Mouse (Mus musculus) liver, embryonic 16.5 days (tissue): ENCODE measurements around the gene Gm11568. TPM values are rescaled to one million over a fixed set of nuclear protein-coding genes. Genes with fewer than 3 reads are reported as not detected.
"Not testable (repeated sequence)": the region's sequence is repeated elsewhere in the genome, so short reads cannot be mapped to it uniquely, and the experiment has no call there.

Experiments used
- ATAC-seq: fragments of 200-750 bp; cut with Nextera tagmentation; 2 replicates; pipeline ENCODE4 v1.8.0; 2017; ENCODE audit warnings: low read depth, mild to moderate bottlenecking, moderate number of reproducible peaks, moderate library complexity
- H3K27ac ChIP-seq: fragments of 300-500 bp; sonication (generic); 2 replicates; pipeline ENCODE4 v1.5.1; 2014; ENCODE audit warnings: mild to moderate bottlenecking, low read length
- H3K27me3 ChIP-seq: fragments of 300-500 bp; sonication (generic); 2 replicates; pipeline ENCODE4 v1.6.1; 2014; ENCODE audit warnings: low read depth, low read length, mixed read lengths; ENCODE audit not compliant: control insufficient read depth, insufficient read depth
- H3K36me3 ChIP-seq: fragments of 300-500 bp; sonication (generic); 2 replicates; pipeline ENCODE4 v1.6.1; 2014; ENCODE audit warnings: mild to moderate bottlenecking; ENCODE audit not compliant: control insufficient read depth, insufficient read depth
- H3K4me1 ChIP-seq: fragments of 300-500 bp; sonication (generic); 2 replicates; pipeline ENCODE4 v1.6.1; 2014; ENCODE audit warnings: low read depth, low read length, mixed read lengths; ENCODE audit not compliant: control insufficient read depth
- H3K4me2 ChIP-seq: fragments of 300-500 bp; sonication (generic); 2 replicates; pipeline ENCODE4 v1.6.1; 2014; ENCODE audit warnings: low read depth, low read length, mixed read lengths
- H3K4me3 ChIP-seq: fragments of 300-500 bp; sonication (generic); 2 replicates; pipeline ENCODE4 v1.5.1; 2014; ENCODE audit warnings: low read depth, mild to moderate bottlenecking, low read length
- H3K9ac ChIP-seq: fragments of 300-500 bp; sonication (generic); 2 replicates; pipeline ENCODE4 v1.6.1; 2014; ENCODE audit warnings: low read depth, low read length
- H3K9me3 ChIP-seq: fragments of 300-500 bp; sonication (generic); replicated peaks from 2 replicates; pipeline ENCODE4 v1.6.1; 2016; ENCODE audit warnings: low read length; ENCODE audit not compliant: control insufficient read depth
- WGBS: fragments of 180-500 bp; shearing (Covaris S2); extraction: QIAGEN DNeasy Blood & Tissue Kit; methylation state at CpG from one replicate; pipeline ENCODE4 v1.1.7; 2014; ENCODE audit not compliant: insufficient replicate concordance; 5-methylcytosine and 5-hydroxymethylcytosine counted together
- polyA plus RNA-seq: library from polyadenylated mRNA; unstranded; fragments of >200 nt; fragmentation: Nextera tagmentation; extraction: Ambion mirVana; gene quantifications from 2 replicates; pipeline ENCODE4 v1.2.1, GENCODE M21; 2015

Gene Gm11568
- polyA plus RNA-seq, 1 experiment from 2014 or later, result not detected

DNA sequence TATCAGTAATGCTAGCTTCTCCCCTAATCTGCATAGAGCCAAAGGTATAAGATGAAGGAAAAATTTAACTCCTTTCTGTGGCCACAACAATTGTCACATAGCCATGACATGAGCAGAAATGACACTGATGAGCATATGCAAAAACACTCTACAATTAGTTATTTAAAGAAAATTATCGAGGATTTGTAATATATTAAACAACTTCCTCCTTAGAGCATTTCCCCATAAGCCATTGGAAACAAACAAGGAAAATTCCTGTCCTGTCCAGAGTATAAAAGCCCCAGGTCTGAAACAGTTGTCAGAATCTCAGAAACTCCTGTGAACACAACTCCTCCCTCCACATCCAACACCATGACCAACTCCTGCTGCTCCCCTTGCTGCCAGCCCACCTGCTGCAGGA, 6.5 kb downstream of the Gm11568 start, which contains the start of gene Gm11559:
Gene Gm11559 (plus strand): TSS at position 301 of the 400 bp plus-strand sequence.
- WGBS, result 39% methylated on average over 1 of the region's 1 CpGs
- not testable (repeated sequence) for H3K4me2 ChIP-seq

DNA sequence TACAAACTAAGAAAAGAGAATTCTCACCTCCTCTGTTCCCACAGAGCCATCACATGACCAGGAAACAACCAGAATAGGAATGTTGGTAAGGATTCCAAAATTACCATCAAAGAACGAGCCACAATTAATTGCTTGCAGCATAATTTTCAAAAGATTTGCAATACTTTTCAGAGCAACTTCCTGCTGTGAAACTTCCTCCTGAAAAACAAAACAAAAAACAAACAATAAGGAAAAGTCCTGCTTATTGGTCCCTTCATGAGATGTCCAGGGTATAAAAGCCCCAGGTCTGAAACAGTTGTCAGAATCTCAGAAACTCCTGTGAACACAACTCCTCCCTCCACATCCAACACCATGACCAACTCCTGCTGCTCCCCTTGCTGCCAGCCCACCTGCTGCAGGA, 15.4 kb downstream of the Gm11568 start, which contains the start of gene Krtap9-1:
Gene Krtap9-1 (plus strand): TSS at position 301 of the 400 bp plus-strand sequence.
- H3K36me3 ChIP-seq, H3K27me3 ChIP-seq, H3K27ac ChIP-seq, H3K4me3 ChIP-seq, H3K9me3 ChIP-seq, H3K9ac ChIP-seq, ATAC-seq, H3K4me1 ChIP-seq, H3K4me2 ChIP-seq: not testable (repeated sequence)
- WGBS, result 49% methylated on average over 1 of the region's 1 CpGs

More for the DNA sequence above, 6.5 kb downstream of the Gm11568 start, which contains the start of gene Gm11559:
- not testable (repeated sequence) for H3K4me3 ChIP-seq, H3K36me3 ChIP-seq, H3K27ac ChIP-seq, H3K4me1 ChIP-seq, ATAC-seq, H3K9me3 ChIP-seq, H3K9ac ChIP-seq, H3K27me3 ChIP-seq

DNA sequence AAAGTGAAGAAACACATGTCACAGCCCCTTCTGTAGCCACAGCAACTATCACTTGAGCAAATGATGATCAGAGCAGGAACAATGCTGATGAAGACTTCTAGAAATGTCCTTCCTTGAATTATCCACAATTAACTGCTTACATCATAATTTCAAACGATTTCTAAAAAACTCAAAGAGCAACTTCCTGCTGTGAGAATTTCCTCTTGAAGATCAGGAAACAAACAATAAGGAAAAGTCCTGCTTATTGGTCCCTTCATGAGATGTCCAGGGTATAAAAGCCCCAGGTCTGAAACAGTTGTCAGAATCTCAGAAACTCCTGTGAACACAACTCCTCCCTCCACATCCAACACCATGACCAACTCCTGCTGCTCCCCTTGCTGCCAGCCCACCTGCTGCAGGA, 21.2 kb downstream of the Gm11568 start, which contains the start of gene Gm11567:
Gene Gm11567 (plus strand): TSS at position 301 of the 400 bp plus-strand sequence.
- H3K36me3 ChIP-seq, H3K27ac ChIP-seq, H3K9ac ChIP-seq, H3K4me1 ChIP-seq, H3K9me3 ChIP-seq, ATAC-seq, H3K4me3 ChIP-seq, H3K4me2 ChIP-seq, H3K27me3 ChIP-seq: not testable (repeated sequence)
- 19% methylated on average over 1 of the region's 1 CpGs for WGBS

DNA sequence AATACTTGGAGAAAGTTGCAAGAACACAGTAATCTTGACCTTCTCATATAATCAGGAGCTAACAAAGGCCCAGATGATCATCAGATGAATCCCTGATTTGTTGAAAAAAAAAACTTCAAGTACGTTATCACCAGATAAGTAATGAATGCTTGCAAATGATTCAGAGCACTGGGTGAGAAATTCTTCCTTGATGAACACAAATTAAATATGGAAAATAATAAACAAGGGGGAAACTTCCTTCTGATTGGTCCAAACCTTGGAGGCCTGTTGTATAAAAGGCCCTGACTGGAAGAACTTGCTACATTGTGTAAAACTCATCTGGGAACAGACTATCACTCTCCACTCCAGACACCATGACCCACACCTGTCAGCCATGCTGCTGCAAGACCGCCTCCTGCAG, 49.9 kb downstream of the Gm11568 start, which contains the start of gene Krtap31-1:
Gene Krtap31-1 (plus strand): TSS at position 301 of the 400 bp plus-strand sequence.
- no peak for ATAC-seq
- WGBS, result 45% methylated on average over 2 of the region's 2 CpGs
- Histone ChIP-seq H3K9me3 (no peaks in the 10 kb centered on the region), H3K27me3 (no peaks in the 10 kb centered on the region), H3K36me3 (no peaks in the 10 kb centered on the region), H3K4me2 (no peak within 1 kb of the TSS), H3K27ac (no peak within 1 kb of the TSS), H3K9ac (no peak within 1 kb of the TSS), H3K4me3 (no peak within 1 kb of the TSS), H3K4me1 (no peaks in the 10 kb centered on the region)

Other genes starting within 250 kb of the Gm11568 start
- gene Gm11937, start 247.7 kb upstream of the Gm11568 start, polyA plus RNA-seq, result not detected in 2 replicates
- not detected in 2 replicates for gene Krtap2-4, start 243.1 kb upstream of the Gm11568 start, polyA plus RNA-seq
- gene Gm11562, start 237.5 kb upstream of the Gm11568 start, polyA plus RNA-seq, result not detected in 2 replicates
- gene Krtap4-1, start 229.7 kb upstream of the Gm11568 start, polyA plus RNA-seq, result not detected in 2 replicates
- gene Krtap4-2, start 222.8 kb upstream of the Gm11568 start, polyA plus RNA-seq, result not detected in 2 replicates
- gene Krtap4-7, start 213.8 kb upstream of the Gm11568 start, polyA plus RNA-seq, result not detected in 2 replicates
- gene Gm11555, start 207.7 kb upstream of the Gm11568 start, polyA plus RNA-seq, result not detected in 2 replicates
- gene Gm11563, start 199.0 kb upstream of the Gm11568 start, polyA plus RNA-seq, result not detected in 2 replicates
- not detected in 2 replicates for gene Krtap4-6, start 192.0 kb upstream of the Gm11568 start, polyA plus RNA-seq
- gene Gm14190, start 167.2 kb upstream of the Gm11568 start, polyA plus RNA-seq, result not detected in 2 replicates
- gene Gm14180, start 123.6 kb upstream of the Gm11568 start, polyA plus RNA-seq, result not detected in 2 replicates
- gene Gm11595, start 85.0 kb upstream of the Gm11568 start, polyA plus RNA-seq, result not detected in 2 replicates
- gene Krtap4-8, start 77.2 kb upstream of the Gm11568 start, polyA plus RNA-seq, result not detected in 2 replicates
- gene Krtap4-9, start 72.7 kb upstream of the Gm11568 start, polyA plus RNA-seq, result not detected in 2 replicates
- gene Gm11596, start 64.5 kb upstream of the Gm11568 start, polyA plus RNA-seq, result not detected in 2 replicates
- not detected in 2 replicates for gene Gm11569, start 59.0 kb upstream of the Gm11568 start, polyA plus RNA-seq
- not detected in 2 replicates for gene Gm11554, start 53.5 kb upstream of the Gm11568 start, polyA plus RNA-seq
- not detected in 2 replicates for gene Krtap4-13, start 48.0 kb upstream of the Gm11568 start, polyA plus RNA-seq
- not detected in 2 replicates for gene Gm11564, start 42.3 kb upstream of the Gm11568 start, polyA plus RNA-seq
- not detected in 2 replicates for gene 2300003K06Rik, start 19.9 kb upstream of the Gm11568 start, polyA plus RNA-seq
- gene Krtap4-16, start 6.3 kb upstream of the Gm11568 start, polyA plus RNA-seq, result not detected in 2 replicates
- gene Gm11559, start 6.6 kb downstream of the Gm11568 start, polyA plus RNA-seq, result not detected in 2 replicates
- gene Krtap9-1, start 15.5 kb downstream of the Gm11568 start, polyA plus RNA-seq, result not detected in 2 replicates
- gene Gm11567, start 21.3 kb downstream of the Gm11568 start, polyA plus RNA-seq, result not detected in 2 replicates
- gene Krtap31-1, start 50.0 kb downstream of the Gm11568 start, polyA plus RNA-seq, result not detected in 2 replicates
- gene Gm11565, start 56.8 kb downstream of the Gm11568 start, polyA plus RNA-seq, result not detected in 2 replicates
- not detected in 2 replicates for gene Krtap31-2, start 78.4 kb downstream of the Gm11568 start, polyA plus RNA-seq
- gene Krtap9-5, start 90.6 kb downstream of the Gm11568 start, polyA plus RNA-seq, result not detected in 2 replicates
- not detected in 2 replicates for gene Krtap29-1, start 121.1 kb downstream of the Gm11568 start, polyA plus RNA-seq
- gene Krtap16-1, start 128.7 kb downstream of the Gm11568 start, polyA plus RNA-seq, result not detected in 2 replicates
- gene Krtap17-1, start 136.1 kb downstream of the Gm11568 start, polyA plus RNA-seq, result not detected in 2 replicates
- gene Krt33a, start 158.3 kb downstream of the Gm11568 start, polyA plus RNA-seq, result not detected in 2 replicates
- gene Krt33b, start 172.0 kb downstream of the Gm11568 start, polyA plus RNA-seq, result not detected in 2 replicates
- gene Krt34, start 183.6 kb downstream of the Gm11568 start, polyA plus RNA-seq, result not detected in 2 replicates
- not detected in 2 replicates for gene Krt31, start 192.6 kb downstream of the Gm11568 start, polyA plus RNA-seq
- not detected in 2 replicates for gene Krt32, start 230.3 kb downstream of the Gm11568 start, polyA plus RNA-seq
- not detected in 2 replicates for gene Krt35, start 238.3 kb downstream of the Gm11568 start, polyA plus RNA-seq
- not detected in 2 replicates for gene Krt36, start 247.7 kb downstream of the Gm11568 start, polyA plus RNA-seq